Mouse (Mus musculus) bone marrow, adult 2 months (tissue): ENCODE measurements at regions not wholly inside any gene's neighbourhood (a gene's known extent, or its start where the extent isn't known, plus 50 kb on each side); places are given as distances from the start of the nearest gene placed in this dataset.

Experiments used
- CTCF ChIP-seq: fragments of 200-500 bp; IDR thresholded peaks from 2 replicates; pipeline ENCODE4 v1.5.1; 2011; ENCODE audit warnings: low read length, control low read depth; ENCODE audit not compliant: control insufficient read depth, insufficient read depth
- POLR2A ChIP-seq: fragments of 200-500 bp; IDR thresholded peaks from 2 replicates; pipeline ENCODE4 v1.6.1; 2011; ENCODE audit warnings: low read depth, mild to moderate bottlenecking, control low read depth, low read length, borderline replicate concordance; ENCODE audit not compliant: control insufficient read depth

GRCm38 (mm10) chr6:108720978-108721377 is 60.5 kb downstream of the Bhlhe40 start:
- TF ChIP-seq POLR2A (no peak), CTCF (no peak)
